1 mouse cellular context compared by ENCODE assay signal in genomic region chr2:129151111-129151510, GRCm38 (mm10).
TF ChIP-seq lines count a peak whose summit lies in the region.

No protein-coding gene starts in this region.

TF ChIP-seq in MEL, 35 proteins besides CTCF, POLR2A, EP300 and RAD21 (continued from another document):
- TF ChIP-seq MYB (IDR thresholded peaks at IDR 0.05; ENCODE audit: low read depth, low read length) (no peak), USF1 (IDR thresholded peaks at IDR 0.05; ENCODE audit: low read depth, low read length) (no peak), MEF2A (IDR thresholded peaks at IDR 0.05; ENCODE audit: extremely low read depth, insufficient replicate concordance, low read depth, low read length, poor library complexity, severe bottlenecking) (no peak), ETS1 (IDR thresholded peaks at IDR 0.05; ENCODE audit: low read depth, low read length) (peak; percentile 43; the same call in 1 of the 2 replicates), GATA1 (IDR thresholded peaks at IDR 0.05; ENCODE audit: low read depth, low read length) (0 out of 2 replicates have a peak, but pooled peaks have one; percentile 28), TCF12 (IDR thresholded peaks at IDR 0.05; ENCODE audit: low read depth, low read length) (0 out of 2 replicates have a peak, but pooled peaks have one; percentile 18), SIN3A (IDR thresholded peaks at IDR 0.05; ENCODE audit: low read length) (no peak), MAX (IDR thresholded peaks at IDR 0.05; ENCODE audit: low read length) (no peak), TBP (IDR thresholded peaks at IDR 0.05; ENCODE audit: low read depth, low read length) (no peak)
